Mouse (Mus musculus): Measurements from ENCODE around the gene Elavl2. TPM values are rescaled to one million over a fixed set of nuclear protein-coding genes. Genes with fewer than 3 reads are reported as not detected.

Elavl2 gene
- 0.10 TPM in 1 of 2 replicates, not detected in the other for polyA plus RNA-seq (2012; rRNA removed; ENCODE audit: low replicate concordance)

GRCm38 (mm10) chr4:91400423-91400822, at the start of gene Elavl2:
Elavl2 (minus strand) TSS chr4:91400785.

Data from subcutaneous adipose tissue, adult 2 months (tissue).